Mouse (Mus musculus) kidney, postnatal 0 days (tissue): ENCODE measurements at regions not wholly inside any gene's neighbourhood (a gene's known extent, or its start where the extent isn't known, plus 50 kb on each side); places are given as distances from the start of the nearest gene placed in this dataset.

Source experiments
- ATAC-seq: fragments of 200-750 bp; cut with Nextera tagmentation; replicated peaks from 2 replicates; pipeline ENCODE4 v1.8.0; 2017; ENCODE audit warnings: low read depth, moderate number of reproducible peaks, moderate TSS enrichment, moderate library complexity; ENCODE audit not compliant: low FRiP score
- DNase-seq: peaks from one replicate; pipeline ENCODE4 v3.0.0-alpha.2; 2016; ENCODE audit warnings: low spot score
- H3K27ac ChIP-seq: fragments of 300-500 bp; sonication (generic); 2 replicates; pipeline ENCODE4 v1.5.1; 2014; ENCODE audit warnings: mild to moderate bottlenecking
- H3K27me3 ChIP-seq: fragments of 300-500 bp; sonication (generic); 2 replicates; pipeline ENCODE4 v1.6.1; 2014; ENCODE audit warnings: low read length, mixed read lengths; ENCODE audit not compliant: insufficient read depth
- H3K36me3 ChIP-seq: fragments of 300-500 bp; sonication (generic); 2 replicates; pipeline ENCODE4 v1.6.1; 2014; ENCODE audit warnings: low read length, mixed read lengths; ENCODE audit not compliant: insufficient read depth
- H3K4me1 ChIP-seq: fragments of 300-500 bp; sonication (generic); replicated peaks from 2 replicates; pipeline ENCODE4 v1.6.1; 2014; ENCODE audit warnings: antibody characterized with exemption, low read length, mixed read lengths; ENCODE audit not compliant: insufficient read depth
- H3K4me2 ChIP-seq: fragments of 300-500 bp; sonication (generic); 2 replicates; pipeline ENCODE4 v1.6.1; 2014; ENCODE audit warnings: mild to moderate bottlenecking, low read length, moderate library complexity, mixed read lengths
- H3K4me3 ChIP-seq: fragments of 300-500 bp; sonication (generic); replicated peaks from 2 replicates; pipeline ENCODE4 v1.5.1; 2014; ENCODE audit warnings: low read depth, low read length
- H3K9ac ChIP-seq: fragments of 300-500 bp; sonication (generic); 2 replicates; pipeline ENCODE4 v1.6.1; 2014; ENCODE audit warnings: low read depth, low read length
- H3K9me3 ChIP-seq: fragments of 300-500 bp; sonication (generic); replicated peaks from 2 replicates; pipeline ENCODE4 v1.6.1; 2016; ENCODE audit warnings: low read length, inconsistent platforms, mixed read lengths
- CTCF ChIP-seq: IDR thresholded peaks from 2 replicates; pipeline ENCODE4 v1.5.1; 2016; ENCODE audit warnings: antibody characterized with exemption, low read depth, mild to moderate bottlenecking, moderate library complexity
- WGBS: fragments of 180-500 bp; shearing (Covaris S2); extraction: QIAGEN DNeasy Blood & Tissue Kit; methylation state at CpG from one replicate; pipeline ENCODE4 v1.1.7; 2014; 5-methylcytosine and 5-hydroxymethylcytosine counted together

GRCm38 (mm10) chr2:9207963-9208362 lies 673.1 kb upstream of the 4930412O13Rik start:
- DNase-seq, result no peak
- WGBS, result 49% methylated on average over 4 of the region's 4 CpGs

More at GRCm38 (mm10) chr2:9207963-9208362, 673.1 kb upstream of the 4930412O13Rik start:
- H3K9ac ChIP-seq, result no peak overlapping the region
- no peak for ATAC-seq
- H3K9me3 ChIP-seq, result no peaks in the 10 kb centered on the region
- no peak for TF ChIP-seq CTCF
- no peaks in the 10 kb centered on the region for H3K4me1 ChIP-seq
- H3K27ac ChIP-seq, result no peak overlapping the region
- no peaks in the 10 kb centered on the region for H3K36me3 ChIP-seq
- H3K4me2 ChIP-seq, result no peak overlapping the region
- H3K27me3 ChIP-seq, result no peaks in the 10 kb centered on the region
- no peak overlapping the region for H3K4me3 ChIP-seq
